Mouse (Mus musculus) heart, adult 9 months (tissue): ENCODE results near the gene Spag7.

Source experiments
- DNase-seq, 2 experiments: peaks; one replicate each; pipeline ENCODE4 v3.0.0; 2022; ENCODE audit warnings: low spot score in 2 of 2

Spag7 gene

GRCm38 (mm10) chr11:70656456-70656927 lies 12.7 kb downstream of the Spag7 start:
- DNase-seq, result peak; percentile 82 to 89

GRCm38 (mm10) chr11:70655571-70656455 lies 13.4 kb downstream of the Spag7 start:
- DNase-seq, result peak; percentile 78 to 81

GRCm38 (mm10) chr11:70654923-70655570 lies 14.2 kb downstream of the Spag7 start:
- DNase-seq, result peak; percentile 82 to 83

DNA sequence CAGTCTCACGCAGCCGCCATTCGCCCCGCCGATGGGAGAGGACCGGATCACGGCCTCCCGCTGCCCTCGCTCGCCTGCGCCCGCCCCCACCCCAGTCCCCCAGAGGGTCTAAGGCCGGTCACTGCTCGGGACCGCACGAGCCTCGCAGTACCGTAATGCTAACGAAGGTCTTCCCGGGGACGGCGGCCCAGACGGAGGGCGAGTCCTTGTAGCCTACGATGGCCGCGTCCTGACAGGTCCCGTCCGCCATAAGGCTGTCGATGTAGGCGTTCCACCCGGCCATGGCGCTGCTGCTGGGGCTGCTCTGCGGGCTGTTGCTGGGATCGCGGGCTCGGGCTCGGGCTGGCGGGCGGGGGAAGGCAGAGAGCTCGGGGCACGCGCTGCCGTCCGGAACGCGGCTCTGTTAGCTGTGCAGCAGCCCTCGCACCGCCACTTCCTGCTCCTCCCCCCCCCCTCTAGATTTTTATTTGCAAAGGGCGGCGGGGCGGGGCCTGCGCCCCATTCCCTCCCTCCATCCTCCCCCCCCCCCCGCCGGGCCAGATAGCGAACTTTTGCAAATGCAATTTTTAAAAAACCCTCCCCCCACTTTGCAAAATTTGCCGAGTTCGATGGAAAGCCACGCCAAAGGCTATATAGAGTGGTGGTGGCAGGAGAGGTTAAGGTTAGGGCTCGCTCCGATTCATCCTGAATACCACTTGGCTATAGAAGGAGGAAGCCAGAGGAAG lies 14.9 kb downstream of the Spag7 start, which contains the start of gene Pfn1:
Gene Pfn1, minus strand, starts transcription at position 447 of the 725 bp plus-strand sequence.
- peak; percentile 68 to 76 for DNase-seq

DNA sequence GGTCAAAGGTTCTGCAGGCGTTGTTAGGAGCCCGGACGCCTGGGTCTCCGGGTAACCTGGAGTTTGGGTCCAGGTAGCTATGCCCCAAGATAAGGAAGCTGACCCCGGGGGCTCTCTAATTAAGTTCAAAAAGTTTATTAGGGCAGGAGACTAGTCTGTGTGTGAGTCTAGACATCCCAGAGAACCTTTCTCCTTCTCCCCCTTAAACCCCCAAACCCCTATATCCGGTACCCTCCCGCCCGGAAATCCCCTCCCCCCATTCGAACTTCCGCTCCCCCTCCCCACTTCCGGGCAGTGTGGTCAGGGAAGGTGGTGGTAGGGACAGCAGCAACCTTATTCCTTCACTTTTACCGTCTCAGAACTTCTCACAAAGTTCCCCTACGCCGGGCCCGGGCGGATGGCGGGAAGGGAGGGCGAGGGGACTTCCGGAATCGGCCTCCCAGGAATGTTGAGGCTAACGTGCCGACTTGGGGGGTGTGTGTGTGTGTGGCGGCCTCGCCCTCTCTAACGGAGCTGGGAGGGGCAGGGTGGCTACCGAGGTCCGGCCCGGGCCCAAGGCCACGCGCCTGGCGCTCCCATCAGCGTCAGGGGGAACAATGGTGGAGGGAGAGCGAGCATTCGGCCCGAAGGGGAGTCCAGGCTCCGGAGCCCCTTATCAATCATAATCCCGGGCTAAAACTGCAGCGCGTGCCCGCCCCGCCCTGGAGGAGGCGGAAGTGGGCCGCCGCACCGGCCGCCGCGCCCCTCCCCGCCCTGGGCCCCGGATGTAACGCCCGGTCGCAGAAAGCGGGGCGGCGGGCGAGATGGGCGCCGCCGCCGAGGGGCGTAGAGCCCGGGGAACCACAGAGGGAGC lies 15.6 kb downstream of the Spag7 start:
- peak; percentile 64 to 70 for DNase-seq

GRCm38 (mm10) chr11:70652884-70653344 lies 16.3 kb downstream of the Spag7 start:
- no peak for DNase-seq

DNA sequence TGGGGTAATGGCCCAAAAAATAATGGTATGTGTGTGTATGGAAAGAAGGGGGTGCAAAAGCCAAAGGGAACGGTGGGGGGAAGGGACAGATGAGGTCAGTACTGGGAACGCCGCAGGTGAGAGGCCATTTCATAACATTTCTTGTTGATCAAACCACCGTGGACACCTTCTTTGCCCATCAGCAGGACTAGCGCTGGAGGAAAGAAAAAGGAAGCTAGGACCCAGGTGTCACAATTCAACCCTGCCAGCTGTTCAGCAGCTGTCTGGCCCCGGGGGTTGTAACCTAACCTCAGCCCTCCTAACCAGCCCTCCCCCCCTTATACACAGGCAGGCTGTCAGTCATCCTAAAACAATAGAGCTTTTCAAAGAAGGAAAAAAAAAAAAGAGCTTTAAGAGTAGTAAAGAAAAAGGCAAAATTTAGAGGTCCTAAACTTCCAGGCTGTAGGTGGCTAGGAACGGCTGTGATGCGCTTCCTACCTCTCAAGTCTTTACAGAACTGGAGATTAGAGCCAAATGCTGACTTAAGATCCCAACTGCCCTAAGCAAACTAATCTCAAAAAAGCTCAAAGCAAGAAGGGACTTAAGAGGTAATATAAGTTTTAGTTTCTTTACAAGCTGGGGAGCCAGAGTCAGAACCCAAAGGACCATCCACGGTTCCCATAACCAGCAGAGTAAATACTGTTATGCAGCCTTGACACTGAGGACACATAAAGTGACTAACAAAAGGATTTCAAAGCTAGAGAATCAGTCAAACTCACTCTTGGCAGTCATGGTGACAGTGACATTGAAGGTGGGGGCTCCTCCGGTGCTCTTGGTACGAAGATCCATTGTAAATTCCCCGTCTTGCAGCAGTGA lies 17.0 kb downstream of the Spag7 start:
- DNase-seq, result no peak

DNA sequence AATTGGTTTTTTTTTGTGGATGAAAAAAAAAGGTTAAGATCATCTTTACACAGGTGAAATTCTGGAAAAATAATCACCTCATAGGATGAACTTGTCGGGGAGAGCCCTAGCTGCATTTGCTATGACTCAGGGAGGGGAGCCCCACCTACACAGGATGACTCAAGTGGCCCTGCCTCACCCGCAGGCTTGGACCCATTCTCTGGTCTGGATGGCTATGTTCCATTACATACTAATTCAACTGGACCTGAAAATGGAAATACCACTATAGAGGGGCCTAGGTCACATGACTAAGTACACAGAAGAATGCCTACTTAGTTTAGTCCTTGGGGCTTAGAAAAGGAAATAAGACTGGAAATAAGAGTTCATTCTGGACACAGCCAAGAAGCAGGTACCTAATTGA lies 17.8 kb downstream of the Spag7 start:
- no peak for DNase-seq

DNA sequence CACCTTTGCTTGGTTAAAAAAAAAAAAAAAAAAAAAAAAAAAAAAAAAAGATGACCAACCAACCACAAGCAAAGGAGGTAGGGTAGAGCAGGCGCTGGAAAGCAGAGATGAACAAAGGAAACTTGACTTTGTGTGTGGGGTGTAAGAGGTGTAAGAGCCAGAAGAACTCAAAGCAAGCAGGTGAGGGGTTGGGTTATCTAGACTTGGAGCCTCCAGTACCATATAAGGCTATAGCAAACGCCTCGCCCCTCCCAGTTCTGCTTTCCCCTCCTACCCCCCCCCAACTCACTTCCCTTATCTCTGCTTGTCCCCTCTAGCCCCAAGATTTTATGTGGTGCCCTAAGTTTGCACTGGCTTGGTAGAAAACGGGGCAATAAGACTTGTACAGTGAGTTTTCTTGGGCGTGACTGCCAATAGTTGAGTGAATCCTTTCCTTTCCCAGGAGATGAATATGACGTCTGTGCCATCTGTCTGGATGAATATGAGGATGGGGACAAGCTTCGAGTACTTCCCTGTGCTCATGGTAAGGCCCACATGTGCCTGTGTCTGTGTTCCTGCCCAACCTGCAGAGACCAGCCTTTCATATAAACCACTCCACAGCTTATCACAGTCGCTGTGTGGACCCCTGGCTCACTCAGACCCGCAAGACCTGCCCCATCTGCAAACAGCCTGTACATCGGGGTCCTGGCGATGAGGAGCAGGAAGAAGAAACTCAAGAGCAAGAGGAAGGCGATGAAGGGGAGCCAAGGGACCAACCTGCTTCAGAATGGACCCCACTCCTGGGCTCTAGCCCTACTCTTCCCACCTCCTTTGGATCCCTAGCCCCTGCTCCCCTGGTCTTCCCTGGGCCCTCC lies 18.7 kb downstream of the Spag7 start:
- DNase-seq, result no peak

- no peak for DNase-seq
These were observed 20.0 kb downstream of the Spag7 start for GRCm38 (mm10) chr11:70649185-70649734.

- DNase-seq, result no peak
These were observed 20.7 kb downstream of the Spag7 start for GRCm38 (mm10) chr11:70648512-70648911.

GRCm38 (mm10) chr11:70647716-70648420 lies 21.3 kb downstream of the Spag7 start:
- peak in 1 of 2 experiments; percentile 17 for DNase-seq

DNA sequence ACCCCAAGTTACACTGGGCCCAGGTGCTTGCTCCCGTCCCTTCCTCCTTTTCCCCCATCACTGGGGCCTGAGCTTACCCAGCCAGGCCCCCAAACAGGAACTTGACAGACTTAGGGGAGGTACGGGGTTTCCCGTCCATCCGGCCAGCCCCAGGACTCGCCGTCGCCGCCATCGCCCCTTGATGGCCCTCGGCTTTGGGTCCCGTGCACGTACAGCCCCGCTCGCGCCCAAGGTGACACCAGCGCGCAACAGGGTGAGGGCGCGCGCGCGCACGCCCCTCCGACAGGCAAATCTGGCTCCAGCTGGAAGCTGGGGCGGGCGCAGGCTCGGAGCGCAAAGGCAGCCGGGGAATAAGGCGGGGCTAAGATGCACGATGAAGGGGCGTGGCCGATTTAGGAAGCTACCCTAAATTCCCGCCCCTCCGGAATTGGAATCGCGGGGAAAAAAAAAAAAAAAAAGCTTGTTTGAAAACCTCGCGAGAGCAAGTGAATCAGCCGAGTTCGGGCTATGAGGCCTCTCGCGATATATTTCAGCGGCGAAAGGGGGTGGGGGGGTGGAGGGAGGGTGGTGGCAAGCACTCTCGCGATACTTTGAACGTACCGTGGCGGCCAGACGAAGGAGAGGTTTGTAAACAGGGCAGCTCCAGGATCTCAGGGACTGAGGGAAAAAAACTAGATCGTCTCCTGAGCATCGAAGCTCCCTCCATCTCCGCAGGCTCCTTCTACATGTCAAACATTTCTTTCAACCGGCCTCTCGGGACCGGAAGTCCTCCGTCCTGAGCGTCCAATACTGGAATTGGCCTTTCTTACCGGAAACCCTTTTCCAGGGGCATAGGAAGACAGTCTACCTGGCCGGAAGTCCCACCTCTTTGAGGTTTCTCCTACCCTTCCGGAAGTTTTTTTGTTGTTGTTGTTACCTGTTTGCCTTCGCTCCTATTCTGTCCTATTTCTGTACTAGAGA lies 22.2 kb downstream of the Spag7 start, which contains the start of the genes Rnf167 and Slc25a11:
Gene Rnf167, plus strand, starts transcription at position 545 of the 960 bp plus-strand sequence.
Gene Slc25a11, minus strand, starts transcription at position 789 of the 960 bp plus-strand sequence.
- peak; percentile 95 to 97 for DNase-seq

GRCm38 (mm10) chr11:70646259-70646555 lies 23.0 kb downstream of the Spag7 start:
- no peak for DNase-seq

DNA sequence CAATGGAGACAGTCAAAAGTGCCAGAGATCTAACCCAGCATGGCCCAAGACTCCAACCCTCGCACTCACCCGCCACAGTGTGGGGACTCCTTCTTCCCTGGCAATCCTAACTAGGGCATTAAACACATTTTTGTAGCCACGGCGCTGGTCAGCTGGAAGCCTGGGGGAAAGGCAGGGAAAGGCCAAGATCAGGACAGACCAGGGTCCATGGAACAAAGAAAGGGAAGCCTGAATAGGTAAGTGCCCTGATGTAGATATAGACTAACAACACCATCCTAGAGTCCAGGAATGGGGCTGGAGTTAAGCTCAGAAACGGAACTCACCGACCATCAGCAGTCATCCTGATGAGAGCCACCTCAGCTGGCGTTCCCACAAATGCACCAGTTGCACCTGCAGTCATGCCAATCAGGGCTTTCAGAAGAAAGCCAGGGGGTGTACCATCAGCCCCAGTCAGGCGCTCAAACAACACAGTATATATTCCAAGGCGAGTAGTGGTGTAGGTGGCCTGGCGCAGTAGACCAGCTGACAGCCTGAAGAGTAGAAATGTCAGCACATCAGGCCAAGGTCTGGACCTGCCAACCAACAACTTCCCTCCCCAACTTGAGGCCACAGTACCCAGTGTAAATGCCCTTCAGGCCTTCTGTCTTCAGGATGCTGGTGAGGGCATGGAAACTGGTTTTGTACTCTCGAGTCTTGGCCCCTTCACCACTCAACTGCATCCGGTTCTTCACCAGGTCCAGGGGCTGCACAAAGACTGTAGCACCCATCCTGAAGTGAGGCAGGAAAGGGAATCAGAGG lies 23.6 kb downstream of the Spag7 start:
- DNase-seq, result peak in 1 of 2 experiments; percentile 35

DNA sequence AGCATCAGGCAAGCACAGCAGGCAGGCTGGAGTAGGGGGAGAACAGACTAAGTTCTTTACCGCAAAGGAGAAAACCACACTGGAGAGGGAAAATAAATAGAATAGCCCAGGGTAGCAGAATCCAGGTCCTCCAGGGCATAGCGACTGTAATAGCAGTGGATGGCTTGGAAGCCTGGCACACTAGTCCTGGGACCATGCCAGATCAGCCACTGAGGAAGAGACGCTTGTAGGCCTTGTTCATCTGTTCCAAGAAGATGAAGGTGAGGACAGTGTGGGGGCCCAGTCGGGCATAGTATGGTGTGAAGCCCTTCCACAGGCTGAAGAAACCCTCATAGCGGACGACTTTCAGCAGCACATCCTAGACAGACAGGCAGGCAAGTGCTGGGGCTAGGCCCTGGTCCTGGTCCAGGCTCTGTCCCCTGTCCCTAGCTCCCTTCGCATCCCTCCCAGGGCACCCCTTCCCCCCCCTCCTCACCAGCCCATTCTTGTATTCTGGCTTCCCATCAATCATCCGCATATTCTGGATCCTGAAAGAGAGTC lies 24.6 kb downstream of the Spag7 start:
- no peak for DNase-seq
